Mouse (Mus musculus) testis, postnatal 10 days (tissue): ENCODE measurements around the gene Noct.
"Not testable (repeated sequence)": the region's sequence is repeated elsewhere in the genome, so short reads cannot be mapped to it uniquely, and the experiment has no call there.

Experiments
- DNase-seq: peaks from one replicate; pipeline ENCODE4 v3.0.0; 2021; ENCODE audit warnings: low spot score

The Noct gene

GRCm38 (mm10) chr3:51204897-51205296 lies 19.4 kb upstream of the Noct start:
- no peak for DNase-seq

GRCm38 (mm10) chr3:51206521-51206920 lies 17.7 kb upstream of the Noct start:
- DNase-seq = no peak

- no peak for DNase-seq
Measured at GRCm38 (mm10) chr3:51208633-51209032, 15.6 kb upstream of the Noct start.

GRCm38 (mm10) chr3:51209503-51210314 lies 14.5 kb upstream of the Noct start:
- DNase-seq = no peak

- no peak for DNase-seq
Measured at GRCm38 (mm10) chr3:51210485-51210884, 13.8 kb upstream of the Noct start.

- DNase-seq = no peak
Measured at GRCm38 (mm10) chr3:51213111-51213510, 11.1 kb upstream of the Noct start.

GRCm38 (mm10) chr3:51215681-51216080 lies 8.6 kb upstream of the Noct start:
- no peak for DNase-seq

GRCm38 (mm10) chr3:51216351-51216750 lies 7.9 kb upstream of the Noct start:
- not testable (repeated sequence) for DNase-seq

- DNase-seq = not testable (repeated sequence)
Measured at GRCm38 (mm10) chr3:51218385-51218784, 5.9 kb upstream of the Noct start.

GRCm38 (mm10) chr3:51219213-51219612 lies 5.0 kb upstream of the Noct start:
- DNase-seq = no peak

GRCm38 (mm10) chr3:51220846-51221245 lies 3.4 kb upstream of the Noct start:
- DNase-seq = no peak

- no peak for DNase-seq
Measured at GRCm38 (mm10) chr3:51221847-51222246, 2.4 kb upstream of the Noct start.

GRCm38 (mm10) chr3:51222302-51222701 lies 1.9 kb upstream of the Noct start:
- DNase-seq = no peak

- no peak for DNase-seq
Measured at GRCm38 (mm10) chr3:51222834-51223460, 1.3 kb upstream of the Noct start.

GRCm38 (mm10) chr3:51223556-51223955 lies 691 bp upstream of the Noct start:
- DNase-seq = no peak

GRCm38 (mm10) chr3:51225226-51225750 lies 1.0 kb downstream of the Noct start:
- DNase-seq = no peak

- DNase-seq = peak; percentile 39
Measured at GRCm38 (mm10) chr3:51225979-51226378, 1.7 kb downstream of the Noct start.

- no peak for DNase-seq
Measured at GRCm38 (mm10) chr3:51226601-51227000, 2.4 kb downstream of the Noct start.

GRCm38 (mm10) chr3:51228038-51228820 lies 4.0 kb downstream of the Noct start:
- DNase-seq = peak; percentile 83

GRCm38 (mm10) chr3:51228821-51229205 lies 4.6 kb downstream of the Noct start:
- DNase-seq = peak; percentile 43

- DNase-seq = no peak
Measured at GRCm38 (mm10) chr3:51229226-51229625, 5.0 kb downstream of the Noct start.

GRCm38 (mm10) chr3:51230146-51230835 lies 6.0 kb downstream of the Noct start:
- no peak for DNase-seq
